16 mouse cellular contexts compared by ENCODE assay signal in genomic region chr11:69711082-69711481, GRCm38 (mm10).
"Had no signal": no experiment of that assay in that cellular context is flagged by ENCODE, and none has a peak within 500 bp of the region (broad histone marks: within the 10 kb centered on the region; RNA-seq: fewer than 3 reads in every experiment).

No protein-coding gene starts in this region.

- H3K27ac ChIP-seq: lung, embryonic 15.5 days; macrophage; midbrain, embryonic 12.5 days; midbrain, embryonic 15.5 days; neural tube, embryonic 12.5 days; stomach, embryonic 15.5 days; stomach, postnatal 0 days had no signal

- H3K4me3 ChIP-seq: lung, embryonic 15.5 days; megakaryocyte, embryonic 14.5 days; midbrain, embryonic 12.5 days; midbrain, embryonic 15.5 days; neural tube, embryonic 12.5 days; stomach, embryonic 15.5 days had no signal

- H3K9me3 ChIP-seq: lung, embryonic 15.5 days; midbrain, embryonic 12.5 days; midbrain, embryonic 15.5 days; stomach, embryonic 15.5 days had no signal

- ATAC-seq: lung, postnatal 0 days; midbrain, embryonic 15.5 days had no signal

- DNase-seq: lung, adult 2 months; lung, postnatal 14 days; lung, postnatal 36 days; right cerebral cortex, postnatal 14 days; thymus, adult 2 months; thymus, postnatal 25 days; thymus, postnatal 4 days had no signal

- H3K4me1 ChIP-seq: midbrain, embryonic 12.5 days; midbrain, embryonic 15.5 days; neural tube, embryonic 12.5 days; stomach, embryonic 15.5 days had no signal

- H3K4me2 ChIP-seq: lung, embryonic 15.5 days; midbrain, embryonic 12.5 days; midbrain, embryonic 15.5 days; neural tube, embryonic 12.5 days; stomach, embryonic 15.5 days had no signal

- H3K27me3 ChIP-seq: lung, embryonic 15.5 days; midbrain, embryonic 12.5 days; midbrain, embryonic 15.5 days; neural tube, embryonic 12.5 days; stomach, embryonic 15.5 days had no signal

- H3K36me3 ChIP-seq: lung, embryonic 15.5 days; midbrain, embryonic 12.5 days; midbrain, embryonic 15.5 days; neural tube, embryonic 12.5 days; stomach, embryonic 15.5 days had no signal

- H3K9ac ChIP-seq: lung, embryonic 15.5 days; midbrain, embryonic 12.5 days; midbrain, embryonic 15.5 days; neural tube, embryonic 12.5 days; stomach, embryonic 15.5 days had no signal
